Mouse (Mus musculus): ENCODE measurements around the gene Olfr1354.
"Not testable (repeated sequence)": the region's sequence is repeated elsewhere in the genome, so short reads cannot be mapped to it uniquely, and the experiment has no call there.

GRCm38 (mm10) chr10:78912871-78913270 is at the start of gene Olfr1354:
- not testable (repeated sequence) for TF ChIP-seq EP300, CTCF (IDR thresholded peaks at IDR 0.05; ENCODE audit: low read depth)
